Mouse (Mus musculus) cerebellum, adult 2 months (tissue): ENCODE measurements at regions not wholly inside any gene's neighbourhood (a gene's known extent, or its start where the extent isn't known, plus 50 kb on each side); places are given as distances from the start of the nearest gene placed in this dataset.

ENCODE experiments used
- CTCF ChIP-seq: fragments of 200-500 bp; IDR thresholded peaks from 2 replicates; pipeline ENCODE4 v1.5.1; 2011; ENCODE audit warnings: low read depth, mild to moderate bottlenecking, control low read depth, low read length, moderate library complexity, borderline replicate concordance; ENCODE audit not compliant: insufficient read depth
- POLR2A ChIP-seq: fragments of 200-500 bp; IDR thresholded peaks from 2 replicates; pipeline ENCODE4 v1.6.1; 2011; ENCODE audit warnings: low read length, control low read depth, borderline replicate concordance; ENCODE audit not compliant: insufficient read depth

GRCm38 (mm10) chr17:67544410-67544809 lies 88.1 kb downstream of the Lrrc30 start:
- TF ChIP-seq POLR2A (no peak), CTCF (no peak)
